Mouse (Mus musculus): ENCODE data around the gene Krt83. TPM values are rescaled to one million over a fixed set of nuclear protein-coding genes. Genes with fewer than 3 reads are reported as not detected.

Krt83 gene
- polyA plus RNA-seq, 1 experiment: 0.08 TPM

GRCm38 (mm10) chr15:101493713-101494112 is 2.4 kb upstream of the Krt83 start:
- Histone ChIP-seq H3K27me3 (replicated peaks; ENCODE audit: control insufficient read depth, insufficient read depth, low read length) (no peaks in the 10 kb centered on the region), H3K36me3 (ENCODE audit: control insufficient read depth, insufficient read depth, low read length) (no peaks in the 10 kb centered on the region), H3K27ac (ENCODE audit: insufficient read depth, low read depth, low read length) (no peak overlapping the region), H3K4me1 (ENCODE audit: control insufficient read depth, insufficient read depth, low read length) (no peaks in the 10 kb centered on the region), H3K4me3 (ENCODE audit: insufficient read depth, low read depth, low read length) (no peak overlapping the region)
- TF ChIP-seq CTCF (conservative IDR thresholded peaks at IDR 0.05; ENCODE audit: insufficient read depth, insufficient read length, low read depth, low read length): no peak
- TF ChIP-seq POLR2A (IDR thresholded peaks at IDR 0.05; ENCODE audit: low read depth, low read length): no peak
- no peak for DNase-seq
- 97% methylated on average over 6 of the region's 6 CpGs for WGBS

DNA sequence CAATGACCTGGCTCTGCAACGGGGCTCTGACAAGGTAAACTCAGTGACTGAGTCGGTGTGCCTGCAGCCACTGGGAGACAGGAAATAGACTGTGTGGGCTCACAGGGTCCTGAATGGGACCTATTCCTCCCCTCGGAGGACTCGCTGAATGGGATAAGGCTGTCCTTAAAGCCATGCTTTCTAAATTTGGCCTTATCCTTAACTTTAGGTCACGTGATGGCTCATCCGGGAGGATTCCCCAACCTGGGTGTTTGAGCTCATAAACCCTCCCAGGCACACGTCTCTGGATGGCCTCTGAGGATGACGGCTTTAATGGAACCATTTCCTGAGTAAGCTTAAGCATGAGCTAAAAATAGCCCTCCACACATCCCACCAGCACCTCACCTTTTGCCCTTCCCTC is 1.4 kb upstream of the Krt83 start:
- no peak for DNase-seq
- no peaks in the 10 kb centered on the region for H3K27me3 ChIP-seq (replicated peaks; ENCODE audit: control insufficient read depth, insufficient read depth, low read length)
- 39% methylated on average over 8 of the region's 8 CpGs for WGBS
- no peaks in the 10 kb centered on the region for H3K36me3 ChIP-seq (ENCODE audit: control insufficient read depth, insufficient read depth, low read length)
- H3K27ac ChIP-seq (ENCODE audit: insufficient read depth, low read depth, low read length): no peak overlapping the region
- no peak overlapping the region for H3K4me3 ChIP-seq (ENCODE audit: insufficient read depth, low read depth, low read length)
- no peaks in the 10 kb centered on the region for H3K4me1 ChIP-seq (ENCODE audit: control insufficient read depth, insufficient read depth, low read length)
- TF ChIP-seq CTCF (conservative IDR thresholded peaks at IDR 0.05; ENCODE audit: insufficient read depth, insufficient read length, low read depth, low read length) (no peak), POLR2A (IDR thresholded peaks at IDR 0.05; ENCODE audit: low read depth, low read length) (no peak)

- Histone ChIP-seq H3K36me3 (ENCODE audit: control insufficient read depth, insufficient read depth, low read length) (no peaks in the 10 kb centered on the region), H3K4me3 (ENCODE audit: insufficient read depth, low read depth, low read length) (no peak overlapping the region), H3K27ac (ENCODE audit: insufficient read depth, low read depth, low read length) (no peak overlapping the region), H3K27me3 (replicated peaks; ENCODE audit: control insufficient read depth, insufficient read depth, low read length) (no peaks in the 10 kb centered on the region), H3K4me1 (ENCODE audit: control insufficient read depth, insufficient read depth, low read length) (no peaks in the 10 kb centered on the region)
- TF ChIP-seq CTCF (conservative IDR thresholded peaks at IDR 0.05; ENCODE audit: insufficient read depth, insufficient read length, low read depth, low read length) (no peak), POLR2A (IDR thresholded peaks at IDR 0.05; ENCODE audit: low read depth, low read length) (no peak)
- 83% methylated on average over 11 of the region's 11 CpGs for WGBS
- DNase-seq: no peak
Observed at GRCm38 (mm10) chr15:101485911-101486635, 5.2 kb downstream of the Krt83 start.

DNA sequence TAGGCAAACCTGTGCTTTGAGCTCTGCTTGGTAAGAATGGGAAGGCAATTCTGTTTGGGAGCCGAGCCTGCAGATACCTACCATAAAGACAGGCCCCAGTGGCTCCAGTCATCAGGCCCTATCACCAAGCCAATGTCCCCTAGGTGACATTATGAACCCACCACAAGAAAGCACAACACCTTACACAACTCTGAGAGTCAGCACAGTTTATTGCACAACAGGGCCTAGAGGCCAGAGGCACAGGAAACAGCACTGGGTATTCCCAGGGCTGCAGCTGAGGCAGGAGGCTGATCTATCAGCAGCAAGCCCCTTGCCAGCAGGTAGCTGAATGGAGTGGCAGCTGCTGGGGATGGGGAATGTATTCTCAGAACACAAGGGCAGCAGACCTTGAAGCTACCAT is 6.4 kb downstream of the Krt83 start:
- TF ChIP-seq POLR2A (IDR thresholded peaks at IDR 0.05; ENCODE audit: low read depth, low read length): no peak

DNA sequence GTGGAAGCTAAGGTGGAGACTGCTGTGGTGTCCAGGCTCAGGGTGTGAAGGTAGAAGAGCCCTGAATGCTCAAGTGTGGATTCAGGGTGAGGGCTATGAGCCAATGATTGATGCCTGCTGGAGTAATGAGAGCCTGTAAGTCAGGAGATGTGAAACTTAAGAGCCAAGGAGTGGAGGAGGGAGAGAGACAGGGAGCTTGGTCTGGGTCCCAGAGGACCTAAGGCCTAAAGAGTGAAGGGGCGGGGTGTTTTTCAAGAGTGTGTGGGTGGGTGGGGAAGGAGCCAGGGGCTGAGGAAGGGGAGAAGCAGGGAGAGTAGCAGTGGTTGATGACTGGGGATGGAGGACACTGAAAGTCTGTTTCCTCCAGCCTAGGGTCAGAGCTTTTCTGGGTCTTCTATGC is 7.7 kb downstream of the Krt83 start:
- Histone ChIP-seq H3K27ac (ENCODE audit: insufficient read depth, low read depth, low read length) (no peak overlapping the region), H3K4me1 (ENCODE audit: control insufficient read depth, insufficient read depth, low read length) (no peaks in the 10 kb centered on the region), H3K27me3 (replicated peaks; ENCODE audit: control insufficient read depth, insufficient read depth, low read length) (no peaks in the 10 kb centered on the region), H3K4me3 (ENCODE audit: insufficient read depth, low read depth, low read length) (no peak overlapping the region), H3K36me3 (ENCODE audit: control insufficient read depth, insufficient read depth, low read length) (no peaks in the 10 kb centered on the region)
- 72% methylated on average over 1 of the region's 1 CpGs for WGBS
- no peak for TF ChIP-seq POLR2A (IDR thresholded peaks at IDR 0.05; ENCODE audit: low read depth, low read length)
- TF ChIP-seq CTCF (conservative IDR thresholded peaks at IDR 0.05; ENCODE audit: insufficient read depth, insufficient read length, low read depth, low read length): no peak
- no peak for DNase-seq

More for the DNA sequence above, 6.4 kb downstream of the Krt83 start:
- Histone ChIP-seq H3K36me3 (ENCODE audit: control insufficient read depth, insufficient read depth, low read length) (no peaks in the 10 kb centered on the region), H3K27ac (ENCODE audit: insufficient read depth, low read depth, low read length) (no peak overlapping the region), H3K4me3 (ENCODE audit: insufficient read depth, low read depth, low read length) (no peak overlapping the region), H3K27me3 (replicated peaks; ENCODE audit: control insufficient read depth, insufficient read depth, low read length) (no peaks in the 10 kb centered on the region), H3K4me1 (ENCODE audit: control insufficient read depth, insufficient read depth, low read length) (no peaks in the 10 kb centered on the region)
- WGBS: 88% methylated on average over 1 of the region's 1 CpGs
- no peak for DNase-seq

GRCm38 (mm10) chr15:101482056-101482455 is 9.3 kb downstream of the Krt83 start:
- Histone ChIP-seq H3K36me3 (ENCODE audit: control insufficient read depth, insufficient read depth, low read length) (no peaks in the 10 kb centered on the region), H3K27ac (ENCODE audit: insufficient read depth, low read depth, low read length) (no peak overlapping the region), H3K27me3 (replicated peaks; ENCODE audit: control insufficient read depth, insufficient read depth, low read length) (no peaks in the 10 kb centered on the region), H3K4me3 (ENCODE audit: insufficient read depth, low read depth, low read length) (no peak overlapping the region), H3K4me1 (ENCODE audit: control insufficient read depth, insufficient read depth, low read length) (no peaks in the 10 kb centered on the region)
- no peak for DNase-seq
- TF ChIP-seq CTCF (conservative IDR thresholded peaks at IDR 0.05; ENCODE audit: insufficient read depth, insufficient read length, low read depth, low read length) (no peak), POLR2A (IDR thresholded peaks at IDR 0.05; ENCODE audit: low read depth, low read length) (no peak)
- WGBS: 67% methylated on average over 4 of the region's 4 CpGs

- Histone ChIP-seq H3K4me3 (ENCODE audit: insufficient read depth, low read depth, low read length) (no peak overlapping the region), H3K27me3 (replicated peaks; ENCODE audit: control insufficient read depth, insufficient read depth, low read length) (no peaks in the 10 kb centered on the region), H3K27ac (ENCODE audit: insufficient read depth, low read depth, low read length) (no peak overlapping the region), H3K36me3 (ENCODE audit: control insufficient read depth, insufficient read depth, low read length) (no peaks in the 10 kb centered on the region), H3K4me1 (ENCODE audit: control insufficient read depth, insufficient read depth, low read length) (no peaks in the 10 kb centered on the region)
- WGBS: 24% methylated on average over 11 of the region's 11 CpGs
- no peak for DNase-seq
- TF ChIP-seq CTCF (conservative IDR thresholded peaks at IDR 0.05; ENCODE audit: insufficient read depth, insufficient read length, low read depth, low read length) (no peak), POLR2A (IDR thresholded peaks at IDR 0.05; ENCODE audit: low read depth, low read length) (no peak)
Observed at GRCm38 (mm10) chr15:101479666-101480060, 11.6 kb downstream of the Krt83 start.

Measured in kidney, adult 2 months (tissue).